Mouse (Mus musculus): ENCODE data around the gene Hnrnpul2. TPM values are rescaled to one million over a fixed set of nuclear protein-coding genes. Genes with fewer than 3 reads are reported as not detected.

Gene Hnrnpul2
- polyA plus RNA-seq, 1 experiment = 42.1 TPM

DNA sequence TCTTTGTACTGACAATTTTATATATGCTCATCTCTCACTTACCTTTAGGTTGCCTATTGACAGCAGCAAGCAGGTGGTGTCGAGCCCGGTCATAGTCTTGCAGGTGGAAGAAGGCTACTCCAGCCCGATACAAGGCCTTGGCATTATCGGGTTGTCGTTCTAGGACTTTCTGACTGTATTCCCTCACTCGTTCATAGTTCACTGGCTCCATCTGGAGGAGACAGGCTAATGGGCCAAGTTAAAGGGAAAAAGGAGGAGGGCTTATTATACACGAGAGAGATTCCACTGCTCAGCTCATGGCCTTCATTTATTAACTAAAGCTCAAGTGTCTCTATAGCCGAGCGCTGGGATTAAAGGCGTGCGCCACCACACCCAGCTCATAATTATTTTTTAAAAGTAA lies 4.0 kb upstream of the Hnrnpul2 start:
- Histone ChIP-seq H3K4me3 (no peak overlapping the region), H3K4me2 (ENCODE audit: low read depth) (no peak overlapping the region), H3ac (ENCODE audit: control insufficient read depth, insufficient read length) (no peak overlapping the region), H3K79me2 (ENCODE audit: control insufficient read depth, insufficient read depth) (peaks cover 45% of the 10 kb centered on the region), H3K27me3 (ENCODE audit: control insufficient read depth, insufficient read depth, insufficient read length) (no peaks in the 10 kb centered on the region), H3K36me3 (ENCODE audit: control insufficient read depth, insufficient read depth) (peaks cover 30% of the 10 kb centered on the region)
- TF ChIP-seq TCF12 (IDR thresholded peaks at IDR 0.05; ENCODE audit: insufficient read depth, poor library complexity, severe bottlenecking) (no peak), TCF3 (IDR thresholded peaks at IDR 0.05; ENCODE audit: insufficient read length, low read depth) (no peak), POLR2A (IDR thresholded peaks at IDR 0.05; ENCODE audit: insufficient read length, low read depth) (no peak), MYOD1 (IDR thresholded peaks at IDR 0.05; ENCODE audit: control insufficient read depth in 1 of 3, insufficient read length in 2 of 3, low read depth in 2 of 3) (no peak), MAX (IDR thresholded peaks at IDR 0.05; ENCODE audit: low read depth) (no peak), MYOG (IDR thresholded peaks at IDR 0.05; ENCODE audit: control insufficient read depth in 1 of 3, insufficient read depth in 1 of 3, insufficient read length in 2 of 3, low read depth in 2 of 3) (no peak), CEBPB (IDR thresholded peaks at IDR 0.05; ENCODE audit: insufficient read depth, poor library complexity, severe bottlenecking) (no peak), POLR2AphosphoS2 (IDR thresholded peaks at IDR 0.05; ENCODE audit: insufficient read length, low read depth) (no peak), USF1 (IDR thresholded peaks at IDR 0.05; ENCODE audit: low read depth) (no peak)

DNA sequence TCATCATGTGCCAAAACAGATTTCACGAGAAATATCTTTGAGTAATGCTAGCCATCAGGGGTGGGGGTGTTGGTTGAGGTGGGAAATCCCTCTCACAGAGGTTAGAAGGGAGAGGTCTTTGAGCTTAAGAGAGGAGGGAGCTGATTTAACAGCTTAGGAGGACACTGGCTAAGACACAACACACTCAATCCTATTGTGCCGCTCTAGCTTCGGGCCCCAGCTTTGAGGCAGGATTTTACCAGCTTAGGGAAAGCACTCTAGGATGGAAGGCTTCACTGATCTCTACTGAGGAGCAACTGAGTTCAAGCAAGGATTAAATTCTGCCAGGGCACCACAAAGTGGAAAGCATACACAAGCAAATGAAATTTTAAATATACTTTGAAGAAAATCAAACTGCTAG lies 2.8 kb upstream of the Hnrnpul2 start:
- H3K27me3 ChIP-seq (ENCODE audit: control insufficient read depth, insufficient read depth, insufficient read length) = no peaks in the 10 kb centered on the region
- no peak overlapping the region for H3ac ChIP-seq (ENCODE audit: control insufficient read depth, insufficient read length)
- H3K36me3 ChIP-seq (ENCODE audit: control insufficient read depth, insufficient read depth) = peaks cover 22% of the 10 kb centered on the region
- peak overlapping the region; percentile 91 for H3K4me2 ChIP-seq (ENCODE audit: low read depth)
- peaks cover 57% of the 10 kb centered on the region for H3K79me2 ChIP-seq (ENCODE audit: control insufficient read depth, insufficient read depth)
- no peak for TF ChIP-seq MYOG (IDR thresholded peaks at IDR 0.05; ENCODE audit: control insufficient read depth in 1 of 3, insufficient read depth in 1 of 3, insufficient read length in 2 of 3, low read depth in 2 of 3)
- TF ChIP-seq TCF3 (IDR thresholded peaks at IDR 0.05; ENCODE audit: insufficient read length, low read depth) = no peak
- no peak for TF ChIP-seq POLR2A (IDR thresholded peaks at IDR 0.05; ENCODE audit: insufficient read length, low read depth)
- TF ChIP-seq E2F4 (IDR thresholded peaks at IDR 0.05; ENCODE audit: insufficient read depth) = no peak
- H3K4me3 ChIP-seq = peak overlapping the region; percentile 96

DNA sequence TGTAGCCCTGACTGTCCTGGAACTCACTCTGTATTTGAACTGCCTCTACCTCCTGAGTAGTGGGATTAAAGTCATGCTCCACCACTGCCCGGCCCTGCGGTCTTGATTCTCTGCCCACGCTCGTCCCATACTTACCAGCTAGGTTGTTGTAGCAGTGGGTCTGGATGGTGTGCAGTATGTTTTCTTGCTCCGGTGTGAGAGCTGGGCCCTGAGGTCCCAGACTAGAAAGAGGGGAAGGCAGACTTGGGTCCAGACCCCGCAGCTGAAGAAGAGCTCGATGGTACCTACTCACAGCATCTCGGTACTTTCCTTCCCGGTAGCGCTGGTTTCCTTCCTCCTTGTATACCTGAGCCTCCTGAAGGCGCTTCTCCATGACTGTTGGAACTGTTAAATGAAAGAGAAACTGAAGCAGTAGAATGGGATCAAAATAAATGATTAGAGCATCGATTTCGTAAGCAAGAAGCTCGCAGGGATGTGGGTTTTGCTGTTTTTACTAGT lies 1.5 kb upstream of the Hnrnpul2 start:
- Histone ChIP-seq H3K27me3 (ENCODE audit: control insufficient read depth, insufficient read depth, insufficient read length) (no peaks in the 10 kb centered on the region), H3K4me3 (peak overlapping the region; percentile 96), H3K4me2 (ENCODE audit: low read depth) (peak overlapping the region; percentile 91), H3ac (ENCODE audit: control insufficient read depth, insufficient read length) (peak overlapping the region; percentile 84), H3K79me2 (ENCODE audit: control insufficient read depth, insufficient read depth) (peaks cover 71% of the 10 kb centered on the region), H3K36me3 (ENCODE audit: control insufficient read depth, insufficient read depth) (peaks cover 23% of the 10 kb centered on the region)
- TF ChIP-seq MAX (IDR thresholded peaks at IDR 0.05; ENCODE audit: low read depth) = no peak
- no peak for TF ChIP-seq REST (IDR thresholded peaks at IDR 0.05; ENCODE audit: insufficient read depth, insufficient read length)
- no peak for TF ChIP-seq MYOG (IDR thresholded peaks at IDR 0.05; ENCODE audit: control insufficient read depth in 1 of 3, insufficient read depth in 1 of 3, insufficient read length in 2 of 3, low read depth in 2 of 3)
- TF ChIP-seq TCF3 (IDR thresholded peaks at IDR 0.05; ENCODE audit: insufficient read length, low read depth) = no peak
- no peak for TF ChIP-seq CEBPB (IDR thresholded peaks at IDR 0.05; ENCODE audit: insufficient read depth, poor library complexity, severe bottlenecking)

DNA sequence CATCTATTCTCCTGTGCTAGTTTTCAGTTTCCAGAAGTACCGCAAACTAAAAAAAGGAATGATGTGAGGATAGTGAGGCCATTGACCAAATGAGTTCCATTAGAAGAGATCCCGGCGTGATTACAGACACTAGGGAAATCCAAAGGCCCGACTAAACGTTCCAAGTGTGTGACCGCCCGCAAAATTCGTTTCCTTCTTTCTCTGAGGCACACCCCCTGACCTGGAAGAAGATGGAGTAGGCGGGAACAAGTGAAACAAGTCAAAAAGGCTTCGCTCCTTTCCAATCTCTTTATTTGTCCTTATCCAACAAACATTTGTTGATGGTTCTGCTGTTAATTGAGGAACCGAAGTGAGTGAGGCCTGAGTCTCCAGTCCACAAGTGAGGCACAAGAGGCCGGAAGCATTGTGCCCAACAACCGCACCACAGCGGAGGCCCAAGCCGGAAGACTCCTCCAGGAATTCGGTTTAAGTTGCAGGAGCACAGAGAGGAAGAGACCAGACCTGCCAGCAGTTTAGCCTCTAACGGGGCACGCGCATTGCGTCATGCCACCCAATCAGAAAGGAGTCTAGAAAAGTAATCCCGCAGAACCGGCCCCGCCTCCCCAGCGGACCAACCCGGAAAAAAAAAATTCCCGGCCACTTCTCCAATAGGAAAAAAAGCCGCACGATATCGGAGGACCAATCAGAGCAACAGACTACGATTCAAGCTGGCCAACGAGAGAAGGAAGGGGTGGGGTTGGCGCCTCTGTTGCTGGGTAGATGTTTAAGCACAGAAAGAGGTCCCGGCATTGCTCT lies 812 bp upstream of the Hnrnpul2 start, which contains the start of gene Ttc9c:
TSS of gene Ttc9c (minus strand) at position 533 of the 795 bp plus-strand sequence.
- peaks cover 30% of the 10 kb centered on the region for H3K36me3 ChIP-seq (ENCODE audit: control insufficient read depth, insufficient read depth)
- TF ChIP-seq TCF3 (IDR thresholded peaks at IDR 0.05; ENCODE audit: insufficient read length, low read depth) (no peak), POLR2AphosphoS2 (IDR thresholded peaks at IDR 0.05; ENCODE audit: insufficient read length, low read depth) (peak; percentile 78), E2F4 (IDR thresholded peaks at IDR 0.05; ENCODE audit: insufficient read depth) (no peak), MYOG (IDR thresholded peaks at IDR 0.05; ENCODE audit: control insufficient read depth in 1 of 3, insufficient read depth in 1 of 3, insufficient read length in 2 of 3, low read depth in 2 of 3) (no peak), CEBPB (IDR thresholded peaks at IDR 0.05; ENCODE audit: insufficient read depth, poor library complexity, severe bottlenecking) (peak; percentile 84; the same call in 1 of the 2 replicates), POLR2A (IDR thresholded peaks at IDR 0.05; ENCODE audit: insufficient read length, low read depth) (peak; percentile 69)

DNA sequence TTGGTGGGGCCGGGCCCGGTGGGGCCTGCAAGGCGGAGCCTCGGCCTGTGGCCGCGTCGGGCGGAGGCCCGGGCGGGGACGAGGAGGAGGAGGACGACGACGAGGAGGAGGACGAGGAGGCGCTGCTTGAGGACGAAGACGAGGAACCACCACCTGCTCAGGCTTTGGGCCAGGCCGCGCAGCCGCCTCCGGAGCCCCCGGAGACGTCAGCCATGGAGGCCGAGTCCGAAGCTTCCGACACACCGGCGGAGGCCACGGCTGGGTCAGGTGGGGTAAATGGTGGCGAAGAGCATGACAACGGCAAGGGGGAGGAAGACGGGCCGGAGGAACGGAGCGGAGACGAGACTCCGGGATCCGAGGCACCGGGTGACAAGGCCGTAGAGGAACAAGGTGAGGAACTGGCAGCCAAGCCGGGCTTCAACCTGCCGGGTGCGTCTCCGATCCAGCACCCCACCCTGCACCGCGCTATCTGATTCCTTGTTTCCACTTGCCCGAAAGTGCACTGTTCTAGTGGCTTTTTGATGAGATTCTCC lies 680 bp downstream of the Hnrnpul2 start:
- H3ac ChIP-seq (ENCODE audit: control insufficient read depth, insufficient read length) = peak overlapping the region; percentile 84
- no peaks in the 10 kb centered on the region for H3K27me3 ChIP-seq (ENCODE audit: control insufficient read depth, insufficient read depth, insufficient read length)
- H3K36me3 ChIP-seq (ENCODE audit: control insufficient read depth, insufficient read depth) = peaks cover 30% of the 10 kb centered on the region
- peaks cover 77% of the 10 kb centered on the region for H3K79me2 ChIP-seq (ENCODE audit: control insufficient read depth, insufficient read depth)
- peak overlapping the region; percentile 75 for H3K4me2 ChIP-seq (ENCODE audit: low read depth)
- peak overlapping the region; percentile 96 for H3K4me3 ChIP-seq
- TF ChIP-seq MYOD1 (IDR thresholded peaks at IDR 0.05; ENCODE audit: control insufficient read depth in 1 of 3, insufficient read length in 2 of 3, low read depth in 2 of 3) (peak in 1 of 3 experiments; percentile 11), SRF (IDR thresholded peaks at IDR 0.05; ENCODE audit: control insufficient read depth, insufficient read length, low read depth) (no peak), USF1 (IDR thresholded peaks at IDR 0.05; ENCODE audit: low read depth) (no peak), CEBPB (IDR thresholded peaks at IDR 0.05; ENCODE audit: insufficient read depth, poor library complexity, severe bottlenecking) (no peak), POLR2AphosphoS2 (IDR thresholded peaks at IDR 0.05; ENCODE audit: insufficient read length, low read depth) (peak; percentile 13), MYOG (IDR thresholded peaks at IDR 0.05; ENCODE audit: control insufficient read depth in 1 of 3, insufficient read depth in 1 of 3, insufficient read length in 2 of 3, low read depth in 2 of 3) (peak in 1 of 3 experiments; percentile 0)

More for the DNA sequence above, 812 bp upstream of the Hnrnpul2 start, which contains the start of gene Ttc9c:
- peak within 1 kb of the TSS; percentile 96 for H3K4me3 ChIP-seq
- H3K27me3 ChIP-seq (ENCODE audit: control insufficient read depth, insufficient read depth, insufficient read length) = no peaks in the 10 kb centered on the region
- H3K79me2 ChIP-seq (ENCODE audit: control insufficient read depth, insufficient read depth) = peaks cover 73% of the 10 kb centered on the region
- H3ac ChIP-seq (ENCODE audit: control insufficient read depth, insufficient read length) = peak within 1 kb of the TSS; percentile 84
- peak within 1 kb of the TSS; percentile 91 for H3K4me2 ChIP-seq (ENCODE audit: low read depth)

Data from myocyte (in vitro differentiated cells).